Mouse (Mus musculus): ENCODE measurements around the gene Doc2b.
A peak's percentile ranks its signal among the peaks of the same experiment; 100 is the strongest.

Doc2b gene

DNA sequence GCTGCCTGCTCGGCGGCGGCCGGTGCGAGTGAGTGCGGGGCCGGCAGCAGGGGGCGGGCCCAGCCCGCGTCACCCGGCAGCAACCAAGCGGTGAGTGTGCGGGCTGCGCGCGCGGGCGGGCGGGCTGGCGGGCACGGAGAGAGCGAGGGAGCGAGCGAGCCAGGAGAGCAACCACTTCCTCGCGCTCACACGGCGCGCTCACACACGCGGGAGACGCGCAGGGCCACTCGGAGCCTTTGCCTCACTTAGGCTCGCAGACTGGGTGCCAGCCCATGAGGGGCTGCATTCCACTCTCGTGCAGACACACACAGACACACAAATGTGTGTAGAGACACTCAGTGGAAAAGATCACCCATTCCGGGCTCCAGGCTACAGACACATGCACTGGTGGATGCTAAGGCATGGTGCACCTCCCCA, at the start of gene Doc2b:
Doc2b (minus strand) TSS at position 21 of the 417 bp plus-strand sequence.
- DNase-seq (ENCODE audit: low spot score in 2 of 2) = peak; percentile 53 to 71

DNA sequence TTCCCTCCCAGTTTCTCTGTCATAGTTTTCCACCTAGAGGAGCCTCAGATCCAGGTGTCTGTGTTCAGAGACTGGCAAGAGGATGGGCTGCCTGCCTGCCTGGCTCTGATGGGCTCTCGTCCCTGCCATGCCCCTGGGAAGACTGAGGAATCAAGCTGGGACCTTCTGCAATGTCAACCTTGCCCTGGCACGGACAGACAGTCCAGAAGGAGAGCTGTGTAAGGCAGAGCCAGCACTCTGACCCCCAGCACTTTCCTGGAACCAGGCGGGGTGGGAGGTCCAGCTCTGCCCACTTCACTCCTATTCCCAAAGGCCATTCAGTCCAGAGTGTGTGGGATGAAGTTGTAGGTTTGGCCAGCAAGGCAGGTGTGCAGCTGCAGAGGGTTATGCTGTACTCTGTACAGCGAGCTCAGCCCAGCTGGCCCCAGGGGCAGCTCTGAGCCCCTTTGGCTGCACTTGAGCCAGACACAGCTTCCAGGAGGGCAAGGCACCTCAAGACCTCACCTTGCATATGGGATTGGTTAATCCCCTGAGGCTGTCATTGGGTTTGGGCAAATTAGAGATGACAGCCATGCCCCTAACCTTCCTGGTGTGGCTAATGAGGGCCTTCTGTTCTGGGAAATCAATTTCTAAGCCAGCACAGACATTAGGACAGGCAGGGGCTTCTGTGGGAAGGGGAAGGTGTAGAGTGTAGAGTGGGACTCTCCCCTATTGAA, 47.2 kb upstream of the Doc2b start:
- no peak for DNase-seq (ENCODE audit: low spot score in 2 of 2)

DNA sequence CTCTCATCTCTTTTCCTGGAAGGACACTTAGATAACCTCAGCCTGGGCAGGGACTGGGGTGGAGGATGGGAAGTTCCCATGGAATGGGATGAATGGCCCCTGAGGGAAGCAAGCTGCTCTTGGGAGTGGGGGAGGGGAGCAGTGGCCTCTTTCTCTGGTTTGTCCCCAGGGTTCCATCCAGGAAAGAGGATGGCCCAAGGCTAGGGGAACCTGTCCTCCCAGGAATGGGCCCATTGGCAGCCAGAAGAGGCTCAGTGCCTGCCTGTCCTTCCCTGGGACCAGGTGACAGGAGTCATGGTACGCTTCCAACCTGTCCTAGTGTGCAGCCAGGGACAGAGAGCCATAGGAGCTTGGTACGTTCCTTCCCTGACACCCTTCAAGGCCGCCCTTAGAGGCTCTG, 45.7 kb upstream of the Doc2b start:
- no peak for DNase-seq (ENCODE audit: low spot score in 2 of 2)

DNA sequence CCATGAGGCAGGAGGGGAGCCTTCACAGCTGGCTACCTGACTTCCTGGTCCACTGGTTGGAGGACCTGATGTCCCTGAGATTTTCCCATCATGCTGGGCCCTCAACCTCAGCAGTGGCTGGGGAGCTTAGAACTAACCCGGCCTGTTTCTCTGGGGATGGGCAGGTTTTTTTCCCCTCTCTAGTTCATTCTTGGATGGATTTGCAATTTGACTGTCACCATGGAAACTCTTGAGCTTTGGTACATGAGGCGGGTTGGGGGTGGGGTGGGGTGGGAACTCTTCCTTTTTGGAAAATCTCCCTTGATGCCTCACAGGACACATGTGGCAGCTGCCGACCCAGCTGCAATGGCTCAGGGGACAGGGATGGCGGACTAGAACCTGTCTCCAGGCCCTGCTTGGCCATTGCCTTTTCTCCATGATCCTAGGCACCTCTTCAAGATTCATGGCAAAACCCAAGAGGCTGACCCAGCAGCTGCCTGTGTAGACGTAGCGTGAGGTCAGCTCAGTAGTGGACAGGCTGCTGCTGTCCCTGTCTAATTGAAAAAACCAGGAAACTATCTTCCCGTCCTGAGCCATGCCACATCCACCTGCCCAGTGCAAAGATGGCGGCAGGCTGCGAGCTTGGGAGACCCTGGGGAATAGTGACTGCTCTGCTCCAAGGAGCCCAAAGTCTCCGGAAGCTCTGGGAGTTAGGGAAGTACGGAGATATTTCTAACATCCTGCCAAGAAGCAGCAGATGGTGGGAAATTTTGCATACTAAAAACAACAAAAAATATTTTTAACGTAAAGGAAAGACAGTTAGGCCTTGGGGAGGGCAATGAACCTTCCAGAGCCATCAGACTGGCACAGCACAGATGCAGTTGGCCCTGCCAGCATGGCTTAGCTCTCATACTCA, 43.9 kb upstream of the Doc2b start:
- no peak for DNase-seq (ENCODE audit: low spot score in 2 of 2)

DNA sequence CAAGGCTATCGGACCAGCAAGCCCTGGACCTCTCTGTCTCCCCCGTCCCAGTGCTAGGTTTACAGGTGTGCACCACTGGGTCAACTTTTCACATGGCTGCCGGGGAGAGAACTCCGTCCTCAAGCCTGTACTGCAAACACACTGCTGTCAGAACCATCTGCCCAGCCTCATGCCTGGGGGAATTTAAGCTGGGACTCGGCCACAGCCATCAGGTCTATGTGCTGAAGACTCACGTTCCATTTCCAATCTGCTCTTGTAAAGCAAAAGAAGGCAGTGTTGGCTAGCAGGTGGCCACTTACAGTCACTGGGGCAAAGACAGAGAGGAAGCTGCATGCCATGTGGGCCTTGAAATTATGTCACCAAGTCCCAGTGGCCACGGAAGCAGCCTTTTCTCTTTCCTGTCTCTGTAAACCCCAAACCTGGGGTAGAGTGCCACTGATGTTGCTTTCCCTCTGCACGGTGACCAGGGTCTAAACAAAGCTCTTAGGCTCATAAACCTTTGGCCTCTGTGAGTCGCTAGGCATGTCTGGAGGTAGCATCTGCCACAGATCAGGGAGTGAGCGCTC, 43.1 kb upstream of the Doc2b start:
- no peak for DNase-seq (ENCODE audit: low spot score in 2 of 2)

DNA sequence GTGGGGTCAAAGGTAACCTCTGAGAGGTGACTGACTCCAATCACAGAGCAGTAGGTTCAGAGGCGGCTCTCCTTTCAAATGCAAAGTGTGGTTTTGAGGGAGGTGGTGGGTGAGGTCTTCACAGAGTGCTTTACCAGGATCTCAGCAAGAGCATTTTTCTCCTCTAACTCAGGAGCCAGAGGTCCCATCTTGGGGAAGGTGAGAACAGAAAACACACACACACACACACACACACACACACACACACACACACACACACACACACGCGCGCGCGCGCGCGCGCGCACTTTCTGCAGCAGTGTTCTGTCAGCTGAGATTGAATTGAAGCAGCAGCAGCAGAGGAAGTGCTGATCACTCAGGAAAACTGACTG, 40.4 kb upstream of the Doc2b start:
- no peak for DNase-seq (ENCODE audit: low spot score in 2 of 2)

DNA sequence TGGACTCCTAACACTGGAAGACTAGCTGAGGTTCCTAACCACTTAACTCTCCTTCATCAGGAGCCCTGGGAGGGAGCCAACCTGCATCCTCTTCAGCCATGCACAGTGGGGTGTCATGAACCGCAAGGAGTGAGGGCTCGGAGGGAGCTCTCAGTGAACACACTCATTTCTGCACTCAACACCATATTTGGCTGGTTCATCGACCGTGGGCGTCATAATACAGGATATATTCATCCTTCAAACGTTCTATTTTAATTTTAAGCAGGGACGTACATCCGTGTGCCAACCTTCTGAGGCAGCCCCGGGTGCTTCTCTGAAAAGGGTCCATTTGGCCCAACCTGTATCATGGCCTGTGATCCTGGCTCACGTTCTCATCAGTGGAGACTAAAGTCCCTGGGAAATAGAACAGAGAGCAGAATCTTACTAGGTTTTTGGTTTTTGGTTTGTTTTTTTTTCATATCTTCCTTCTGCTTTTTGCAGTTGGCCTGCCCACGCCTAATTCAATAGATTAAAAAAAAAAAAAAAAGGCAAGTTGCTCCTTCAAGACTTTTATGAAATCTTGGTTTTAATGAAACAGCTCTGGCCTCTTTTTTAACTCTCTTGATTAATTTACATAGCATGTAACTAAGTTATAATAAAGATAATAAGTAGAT, 39.9 kb upstream of the Doc2b start:
- DNase-seq (ENCODE audit: low spot score in 2 of 2) = no peak

DNA sequence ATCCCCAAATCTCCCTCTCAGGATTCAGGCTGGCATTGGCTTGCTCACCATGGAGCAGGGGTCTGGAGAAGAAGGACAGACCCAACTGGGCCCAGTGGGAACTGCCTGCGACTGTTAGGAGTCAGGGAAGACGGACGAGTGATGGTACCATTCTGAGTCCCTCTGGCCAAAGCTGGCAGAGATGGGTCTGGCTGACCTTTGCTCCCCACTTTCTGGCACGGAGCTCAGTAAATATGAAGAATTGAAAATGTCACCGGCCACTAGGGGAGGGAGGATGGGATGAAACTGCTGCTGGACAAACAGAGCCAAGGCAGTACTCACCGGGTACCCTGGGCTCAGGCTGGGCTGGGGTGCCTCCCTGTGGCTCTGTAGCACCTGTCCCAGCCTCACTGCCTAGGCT, 37.2 kb upstream of the Doc2b start:
- no peak for DNase-seq (ENCODE audit: low spot score in 2 of 2)

DNA sequence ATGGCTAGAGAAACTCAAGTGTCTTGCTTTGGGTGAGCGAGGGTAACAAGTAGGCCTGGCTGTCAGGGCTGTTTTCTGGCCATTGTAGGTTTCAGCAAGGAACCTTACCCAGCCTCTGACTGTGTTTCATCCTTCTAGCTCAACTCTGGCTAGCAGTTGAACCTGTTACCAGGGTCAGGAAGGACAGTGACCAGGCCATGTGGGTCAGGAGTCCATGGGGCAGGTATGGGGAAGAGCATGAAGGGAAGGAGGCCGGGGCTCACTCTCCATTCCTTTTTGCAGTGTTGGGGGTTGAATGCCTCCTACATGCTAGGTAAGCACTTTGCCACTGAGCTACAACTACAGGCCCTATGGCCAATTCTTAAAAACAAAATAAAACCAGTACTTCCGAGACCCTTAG, 34.5 kb upstream of the Doc2b start:
- no peak for DNase-seq (ENCODE audit: low spot score in 2 of 2)

DNA sequence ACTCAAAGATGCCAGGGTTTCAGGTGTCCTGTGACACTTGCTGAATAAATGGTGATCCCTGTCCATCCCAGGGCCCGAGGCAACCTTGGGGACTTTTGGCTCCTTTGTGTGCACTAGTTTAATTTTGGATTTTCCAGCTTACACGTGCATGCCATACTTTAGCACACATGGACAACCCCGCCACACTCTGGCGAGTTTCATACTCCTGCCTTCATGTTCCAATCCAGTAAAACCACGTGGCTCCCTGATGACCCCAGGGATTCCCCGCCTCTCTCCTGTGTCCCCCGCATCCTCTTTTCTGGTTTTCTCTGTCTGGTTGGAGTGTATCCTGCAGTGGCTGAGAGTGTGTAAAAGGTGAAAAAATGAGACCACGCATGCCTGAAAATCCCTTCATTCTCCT, 31.6 kb upstream of the Doc2b start:
- no peak for DNase-seq (ENCODE audit: low spot score in 2 of 2)

DNA sequence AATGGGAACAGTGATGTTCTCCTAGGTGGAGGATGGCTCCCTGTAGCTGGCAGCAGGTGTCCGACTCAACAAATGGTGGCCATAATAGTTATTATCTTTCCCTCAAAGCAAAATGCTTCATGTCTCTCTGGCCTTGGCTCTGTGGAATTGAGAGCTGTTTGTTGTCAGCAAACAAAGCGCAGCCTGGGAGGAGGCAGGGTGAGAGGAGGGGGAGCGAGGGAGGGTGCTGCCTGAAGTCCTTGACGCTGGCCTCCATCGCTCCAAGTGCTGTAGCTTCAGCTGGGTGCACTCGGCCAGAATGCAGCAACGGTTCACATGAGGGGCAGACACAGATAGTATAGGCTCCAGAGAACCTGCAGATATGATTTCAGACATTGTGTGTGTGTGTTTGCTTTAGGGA, 27.7 kb upstream of the Doc2b start:
- no peak for DNase-seq (ENCODE audit: low spot score in 2 of 2)

DNA sequence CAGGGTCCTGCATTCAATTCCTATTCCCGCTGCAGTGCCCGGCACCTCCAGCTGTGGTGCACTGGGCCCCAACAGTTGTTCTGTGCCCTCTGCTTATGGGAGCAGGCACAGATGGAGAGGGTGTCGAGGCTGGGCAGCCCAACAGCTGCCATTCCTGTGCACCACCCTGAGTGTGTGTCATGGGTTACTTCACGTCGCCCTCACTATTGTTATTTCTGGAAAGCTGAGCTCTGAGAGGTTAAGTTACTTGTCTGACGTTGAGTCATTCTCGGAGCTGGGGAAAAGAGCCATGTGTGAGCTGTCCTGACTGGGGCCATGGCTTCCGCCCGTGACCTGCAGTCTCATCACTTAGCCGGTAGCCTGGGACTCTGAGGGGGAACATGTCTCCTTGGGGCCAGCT, 17.2 kb upstream of the Doc2b start:
- DNase-seq (ENCODE audit: low spot score in 2 of 2) = no peak

DNA sequence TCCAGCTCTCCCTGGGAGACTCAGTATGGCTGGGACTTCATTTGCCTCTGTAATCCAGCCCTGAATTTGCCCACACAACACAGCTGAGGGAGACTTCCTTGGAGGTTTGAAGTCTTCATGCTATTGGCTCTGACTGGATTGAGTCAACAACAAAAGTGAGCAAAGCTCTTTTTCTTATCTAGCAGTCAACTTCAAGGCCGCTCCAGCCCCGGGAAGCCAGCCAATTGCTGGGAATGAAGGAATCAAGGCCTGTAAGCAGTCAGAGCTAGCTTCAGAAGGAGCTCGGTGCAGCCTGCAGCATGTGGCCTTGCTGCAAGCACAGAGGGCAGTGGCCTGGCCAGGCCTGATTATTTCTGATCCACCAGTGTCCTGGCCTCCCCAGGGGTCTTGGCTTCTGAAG, 16.1 kb upstream of the Doc2b start:
- DNase-seq (ENCODE audit: low spot score in 2 of 2) = peak; percentile 25 to 51

DNA sequence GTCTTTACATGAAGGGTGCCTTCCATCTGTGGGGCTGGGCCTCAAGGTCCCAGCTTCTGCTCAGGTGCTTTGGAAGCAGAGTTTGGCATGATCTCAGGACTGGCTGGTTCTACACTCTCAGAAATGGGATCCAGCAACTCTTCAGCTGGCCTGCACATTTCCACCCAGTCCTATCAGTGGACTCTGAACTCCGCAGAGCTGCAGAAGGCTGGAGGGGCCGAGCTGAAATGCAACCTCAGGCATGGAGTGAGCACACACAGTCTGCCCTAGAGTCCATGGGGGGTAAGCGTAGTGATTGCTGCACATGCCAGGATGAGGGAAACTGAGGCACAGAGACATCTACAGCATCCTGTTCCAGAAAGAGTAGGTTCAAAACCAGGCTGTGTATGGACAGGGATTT, 14.7 kb upstream of the Doc2b start:
- no peak for DNase-seq (ENCODE audit: low spot score in 2 of 2)

DNA sequence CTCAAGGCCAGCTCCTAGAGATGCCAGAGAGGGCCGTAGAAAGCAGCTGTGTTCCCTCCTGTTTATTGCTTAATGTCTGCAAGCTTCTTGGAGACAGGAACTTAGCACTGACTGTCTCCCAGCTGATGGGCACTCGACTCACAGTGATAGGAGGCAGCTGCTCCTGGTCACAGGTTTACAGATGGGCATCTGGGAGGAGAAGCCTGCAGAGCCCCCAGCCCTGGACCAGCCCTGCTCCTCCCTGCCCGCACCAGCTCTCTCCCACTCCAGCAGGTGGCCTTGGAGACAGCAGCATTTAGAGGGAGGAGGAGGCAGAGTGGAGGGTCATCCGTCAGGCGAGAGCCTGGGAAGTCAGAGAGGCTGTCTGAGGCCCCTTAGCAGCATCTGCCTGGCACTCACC, 11.6 kb upstream of the Doc2b start:
- DNase-seq (ENCODE audit: low spot score in 2 of 2) = no peak

DNA sequence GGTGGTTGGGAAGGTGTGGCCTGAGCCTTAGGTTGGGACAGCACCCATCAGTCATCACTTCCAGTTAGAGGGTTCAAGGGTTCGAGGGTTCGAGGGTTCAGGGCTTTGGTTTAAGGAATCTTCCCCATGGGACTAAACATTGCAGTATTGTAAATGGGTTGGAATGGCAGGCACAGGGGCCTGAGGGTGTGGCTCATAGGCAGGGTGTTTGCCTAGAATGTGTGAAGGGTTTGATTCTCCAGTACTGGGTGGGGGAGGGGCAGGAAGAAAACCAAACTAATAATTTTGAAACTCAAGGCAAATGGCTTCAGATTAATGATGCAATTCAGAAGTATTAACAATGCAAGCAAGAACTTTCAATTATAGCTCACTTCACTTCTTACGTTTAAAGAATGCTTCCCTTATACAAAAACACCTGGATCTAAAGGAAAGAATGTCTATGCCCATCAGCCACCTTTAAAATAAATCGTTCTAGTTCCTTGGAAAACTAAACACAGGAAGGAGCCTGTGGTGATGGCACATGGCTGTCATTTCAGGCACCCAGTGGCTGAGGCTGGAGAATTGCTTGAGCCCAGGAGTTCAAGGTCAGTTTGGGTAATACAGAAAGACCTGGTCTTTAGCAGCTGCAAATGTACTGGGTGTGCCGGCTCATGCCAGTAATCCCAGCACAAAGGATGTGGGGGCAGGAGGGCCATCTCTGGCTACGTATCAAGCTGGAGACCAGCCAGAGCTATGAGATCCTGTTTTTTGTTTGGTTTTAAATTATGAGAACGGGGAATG, 6.1 kb upstream of the Doc2b start:
- DNase-seq (ENCODE audit: low spot score in 2 of 2) = no peak

DNA sequence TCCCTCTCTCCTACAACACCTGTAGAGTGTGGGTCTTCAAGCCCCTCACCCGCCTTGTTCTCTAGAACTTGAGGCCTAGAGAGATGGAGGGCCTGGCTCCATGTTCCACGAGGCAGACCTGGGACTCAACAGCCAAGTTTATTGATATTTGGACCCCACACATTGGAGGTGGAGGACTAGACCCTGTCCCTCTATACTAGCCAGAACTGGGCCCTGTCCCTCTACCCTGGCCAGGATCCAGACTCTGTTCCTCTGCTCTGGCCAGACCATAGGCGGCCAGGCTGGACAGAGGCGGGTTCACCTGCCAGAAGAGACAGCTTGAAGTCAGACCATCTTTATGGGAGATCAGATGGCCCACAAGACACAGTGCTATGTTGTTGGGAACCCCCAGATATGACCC, 5.5 kb upstream of the Doc2b start:
- no peak for DNase-seq (ENCODE audit: low spot score in 2 of 2)

DNA sequence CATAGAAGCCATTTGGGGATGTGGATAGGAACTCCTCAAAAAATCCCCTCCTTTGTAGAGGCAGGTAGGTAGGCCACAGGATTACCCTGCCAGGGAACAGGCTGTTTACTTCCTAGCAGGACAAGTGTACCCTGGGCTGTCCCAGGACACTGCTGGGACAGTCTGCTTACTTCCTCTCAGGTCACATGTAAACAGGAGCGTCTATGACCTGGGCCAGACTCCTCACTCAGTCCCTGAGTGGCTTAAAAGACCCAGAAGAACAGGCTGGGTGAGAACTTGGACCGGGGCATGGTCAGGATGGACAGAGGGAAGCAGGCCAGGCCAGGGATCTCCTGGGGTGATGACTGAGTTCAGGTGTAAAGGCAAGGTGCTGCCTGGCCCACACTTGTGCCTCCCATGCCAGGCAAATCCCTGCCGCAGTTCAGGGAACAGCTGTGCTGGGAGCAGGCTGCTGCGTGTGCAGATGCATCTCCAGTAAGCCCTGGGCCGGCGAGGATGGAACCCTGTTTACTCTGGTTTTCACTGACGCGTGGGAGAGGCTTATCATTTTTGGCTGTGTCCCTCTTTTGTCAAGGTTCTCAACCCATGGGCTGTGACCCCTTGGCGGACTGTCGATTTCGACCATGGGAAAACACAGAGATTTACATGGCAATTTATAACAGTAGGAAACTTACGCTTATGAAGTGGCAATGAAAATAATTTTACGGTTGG, 842 bp upstream of the Doc2b start:
- no peak for DNase-seq (ENCODE audit: low spot score in 2 of 2)

DNA sequence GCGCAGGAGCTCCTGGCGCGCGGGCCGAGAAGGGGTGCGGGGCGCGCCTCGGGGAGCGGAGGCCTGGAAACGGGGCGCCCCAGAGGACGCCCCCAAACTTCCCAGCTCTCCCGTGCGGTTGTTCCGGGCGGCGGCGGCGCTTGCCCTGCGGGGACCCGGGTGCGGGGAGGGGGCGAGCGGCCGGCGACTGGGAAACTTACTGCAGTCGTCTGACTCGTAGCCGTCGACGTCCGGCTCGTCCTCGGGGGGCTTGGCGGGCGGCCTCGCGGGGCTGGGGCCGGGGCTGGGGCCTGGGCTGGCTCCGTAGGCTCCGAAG, 570 bp downstream of the Doc2b start:
- DNase-seq (ENCODE audit: low spot score in 2 of 2) = no peak

DNA sequence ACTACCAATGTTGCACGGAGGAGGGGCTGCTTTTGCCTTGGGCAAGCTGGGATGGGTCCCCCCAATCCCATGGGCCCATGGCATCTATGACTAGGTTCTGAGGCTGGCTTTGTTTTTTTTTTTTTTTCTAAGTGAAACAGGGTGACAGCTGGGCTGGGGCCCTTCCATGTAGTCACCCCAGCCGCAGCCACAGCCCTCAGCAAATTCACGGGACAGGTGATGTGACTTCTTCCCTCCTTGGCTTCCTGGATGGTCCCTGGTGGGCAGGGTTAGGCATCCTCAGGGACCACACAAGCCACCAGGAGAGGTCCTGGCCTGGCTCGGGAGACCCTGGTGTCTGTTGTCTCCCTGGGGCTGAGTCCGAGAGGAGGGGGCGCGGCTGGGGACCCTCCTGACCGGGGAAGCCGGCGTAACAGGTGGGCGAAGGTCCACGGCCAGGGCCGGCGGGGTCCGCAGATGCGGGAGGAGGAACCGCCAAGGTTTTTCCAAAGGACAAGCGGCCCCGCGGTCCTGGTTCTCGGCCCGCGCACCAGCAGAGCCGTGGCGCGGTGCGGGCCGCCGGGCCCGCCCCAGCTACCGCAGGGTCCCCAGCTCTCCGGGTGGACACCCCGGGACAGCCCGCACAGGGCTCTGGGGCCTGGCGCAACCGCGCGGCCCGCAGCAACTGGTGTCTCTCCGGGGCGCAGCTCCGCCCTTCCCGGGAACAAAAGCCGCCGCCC, 1.1 kb downstream of the Doc2b start:
- DNase-seq (ENCODE audit: low spot score in 2 of 2) = no peak

DNA sequence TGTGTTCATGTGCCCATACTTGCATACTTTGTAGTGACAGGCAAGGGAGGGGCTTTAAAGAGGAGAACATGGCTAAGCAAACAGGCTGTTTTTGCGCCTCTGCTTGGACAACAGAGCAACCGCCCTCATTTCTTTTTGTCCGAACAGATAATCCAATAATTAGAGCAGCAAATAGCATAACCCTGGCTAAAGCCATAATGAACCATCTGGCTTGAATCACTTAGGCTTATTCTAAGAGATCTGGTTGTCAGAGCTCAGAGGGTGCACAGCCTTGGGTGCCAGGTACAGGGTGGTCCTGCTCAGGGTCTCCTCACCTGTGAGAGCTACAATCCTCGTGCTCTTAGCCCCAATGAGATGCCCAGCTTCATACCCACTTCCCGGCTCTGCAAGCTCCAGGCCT, 2.5 kb downstream of the Doc2b start:
- no peak for DNase-seq (ENCODE audit: low spot score in 2 of 2)
